Mouse (Mus musculus) thymus, adult 2 months (tissue): ENCODE results near the gene Slco4c1. TPM values are rescaled to one million over a fixed set of nuclear protein-coding genes. Genes with fewer than 3 reads are reported as not detected.

Source experiments
- DNase-seq: peaks from one replicate; pipeline ENCODE4 v3.0.0; 2021
- H3K27ac ChIP-seq: fragments of 200-500 bp; 2 replicates; pipeline ENCODE4 v1.5.1; 2012; ENCODE audit warnings: low read length, control low read depth; ENCODE audit not compliant: control insufficient read depth, insufficient read depth
- H3K27me3 ChIP-seq: fragments of 200-500 bp; 2 replicates; pipeline ENCODE4 v1.6.1; 2012; ENCODE audit warnings: mild to moderate bottlenecking, low read length, moderate library complexity, mixed read lengths; ENCODE audit not compliant: control insufficient read depth, insufficient read depth
- H3K36me3 ChIP-seq: fragments of 200-500 bp; 2 replicates; pipeline ENCODE4 v1.6.1; 2012; ENCODE audit warnings: mild to moderate bottlenecking, low read length, moderate library complexity; ENCODE audit not compliant: control insufficient read depth, insufficient read depth
- H3K4me1 ChIP-seq: fragments of 200-500 bp; replicated peaks from 2 replicates; pipeline ENCODE4 v1.6.1; 2012; ENCODE audit warnings: low read length; ENCODE audit not compliant: control insufficient read depth, insufficient read depth
- H3K4me3 ChIP-seq: fragments of 200-500 bp; 2 replicates; pipeline ENCODE4 v1.5.1; 2012; ENCODE audit warnings: mild to moderate bottlenecking, low read length, control low read depth, moderate library complexity; ENCODE audit not compliant: control insufficient read depth, insufficient read depth
- CTCF ChIP-seq: fragments of 200-500 bp; IDR thresholded peaks from 2 replicates; pipeline ENCODE4 v1.5.1; 2012; ENCODE audit warnings: mild to moderate bottlenecking, control low read depth, low read length, moderate library complexity, borderline replicate concordance; ENCODE audit not compliant: control insufficient read depth, poor library complexity, insufficient read depth; ENCODE audit errors: extremely low read depth
- POLR2A ChIP-seq: fragments of 200-500 bp; IDR thresholded peaks from 2 replicates; pipeline ENCODE4 v1.6.1; 2012; ENCODE audit warnings: mild to moderate bottlenecking, low read length, control low read depth, moderate library complexity; ENCODE audit not compliant: control insufficient read depth, poor library complexity, insufficient read depth; ENCODE audit errors: extremely low read depth
- WGBS: fragments of 180-500 bp; shearing (Covaris S2); methylation state at CpG from one replicate; pipeline ENCODE4 v1.1.7; 2018; 5-methylcytosine and 5-hydroxymethylcytosine counted together
- polyA plus RNA-seq: library from polyadenylated mRNA; depleted of rRNA; stranded (reverse); fragments of >200 nt; gene quantifications from 2 replicates; pipeline ENCODE4 v1.2.3, GENCODE M21; 2012

The Slco4c1 gene
- polyA plus RNA-seq, 1 experiment: 0.07 TPM

GRCm38 (mm10) chr1:96789268-96789667 lies 82.7 kb downstream of the Slco4c1 start:
- DNase-seq: no peak
- TF ChIP-seq CTCF: no peak
- TF ChIP-seq POLR2A: no peak
- H3K36me3 ChIP-seq: no peaks in the 10 kb centered on the region
- no peaks in the 10 kb centered on the region for H3K4me1 ChIP-seq
- no peaks in the 10 kb centered on the region for H3K27me3 ChIP-seq
- no peak overlapping the region for H3K27ac ChIP-seq
- no peak overlapping the region for H3K4me3 ChIP-seq
- WGBS: 89% methylated on average over 1 of the region's 1 CpGs

GRCm38 (mm10) chr1:96774174-96774573 lies 97.8 kb downstream of the Slco4c1 start:
- TF ChIP-seq POLR2A (no peak), CTCF (no peak)
- no peak for DNase-seq
- whole genome bisulfite sequencing: 97% methylated on average over 4 of the region's 4 CpGs
- Histone ChIP-seq H3K4me1 (no peaks in the 10 kb centered on the region), H3K27ac (no peak overlapping the region), H3K36me3 (no peaks in the 10 kb centered on the region), H3K4me3 (no peak overlapping the region), H3K27me3 (no peaks in the 10 kb centered on the region)

GRCm38 (mm10) chr1:96773712-96774111 lies 98.3 kb downstream of the Slco4c1 start:
- TF ChIP-seq POLR2A (no peak), CTCF (no peak)
- no peak for DNase-seq
- H3K4me3 ChIP-seq: no peak overlapping the region
- no peaks in the 10 kb centered on the region for H3K27me3 ChIP-seq
- 90% methylated on average over 5 of the region's 5 CpGs for WGBS
- no peak overlapping the region for H3K27ac ChIP-seq
- H3K4me1 ChIP-seq: no peaks in the 10 kb centered on the region
- no peaks in the 10 kb centered on the region for H3K36me3 ChIP-seq

GRCm38 (mm10) chr1:96770283-96770682 lies 101.7 kb downstream of the Slco4c1 start:
- Histone ChIP-seq H3K27ac (no peak overlapping the region), H3K27me3 (no peaks in the 10 kb centered on the region), H3K4me1 (no peaks in the 10 kb centered on the region), H3K36me3 (no peaks in the 10 kb centered on the region), H3K4me3 (no peak overlapping the region)
- WGBS: 88% methylated on average over 1 of the region's 1 CpGs
- no peak for DNase-seq
- no peak for TF ChIP-seq CTCF
- TF ChIP-seq POLR2A: no peak

GRCm38 (mm10) chr1:96768264-96768663 lies 103.7 kb downstream of the Slco4c1 start:
- no peak for TF ChIP-seq CTCF
- no peak for TF ChIP-seq POLR2A
- no peak for DNase-seq
- Histone ChIP-seq H3K27ac (no peak overlapping the region), H3K36me3 (no peaks in the 10 kb centered on the region), H3K4me1 (no peaks in the 10 kb centered on the region), H3K27me3 (no peaks in the 10 kb centered on the region), H3K4me3 (no peak overlapping the region)
- WGBS: 3% methylated on average over 4 of the region's 4 CpGs

- Histone ChIP-seq H3K4me3 (no peak overlapping the region), H3K27ac (no peak overlapping the region), H3K36me3 (no peaks in the 10 kb centered on the region), H3K27me3 (no peaks in the 10 kb centered on the region), H3K4me1 (no peaks in the 10 kb centered on the region)
- no peak for DNase-seq
- 3% methylated on average over 1 of the region's 1 CpGs for WGBS
- TF ChIP-seq CTCF (no peak), POLR2A (no peak)
Observed at GRCm38 (mm10) chr1:96766535-96766934, 105.4 kb downstream of the Slco4c1 start.
